Mouse (Mus musculus) embryo, embryonic 9.5 days (tissue): ENCODE measurements around the gene Aoc2.
"Not testable (repeated sequence)": the region's sequence is repeated elsewhere in the genome, so short reads cannot be mapped to it uniquely, and the experiment has no call there.

Experiments used
- DNase-seq: peaks from one replicate; pipeline ENCODE4 v3.0.0-alpha.2; 2017; ENCODE audit errors: extremely low spot score

Gene Aoc2

GRCm38 (mm10) chr11:101315665-101316500, 9.0 kb upstream of the Aoc2 start, which contains the start of gene Psme3:
Psme3 (plus strand) TSS chr11:101316213.
- DNase-seq = peak; percentile 95

- peak; percentile 27 for DNase-seq
Measured at GRCm38 (mm10) chr11:101316501-101316917, 8.4 kb upstream of the Aoc2 start.

- DNase-seq = peak; percentile 63
Measured at GRCm38 (mm10) chr11:101323609-101324008, 1.3 kb upstream of the Aoc2 start.

- not testable (repeated sequence) for DNase-seq
Measured at GRCm38 (mm10) chr11:101325201-101325600, 338 bp downstream of the Aoc2 start.

- DNase-seq = no peak
Measured at GRCm38 (mm10) chr11:101326147-101326546, 1.3 kb downstream of the Aoc2 start.

- DNase-seq = no peak
Measured at GRCm38 (mm10) chr11:101327311-101327710, 2.4 kb downstream of the Aoc2 start.

GRCm38 (mm10) chr11:101328941-101329635, 4.2 kb downstream of the Aoc2 start:
- no peak for DNase-seq

- no peak for DNase-seq
Measured at GRCm38 (mm10) chr11:101330371-101330924, 5.6 kb downstream of the Aoc2 start, which contains the start of gene Aoc3. Aoc3 (plus strand) TSS chr11:101330605.

GRCm38 (mm10) chr11:101330961-101331360, 6.1 kb downstream of the Aoc2 start:
- DNase-seq = not testable (repeated sequence)

GRCm38 (mm10) chr11:101332537-101332936, 7.7 kb downstream of the Aoc2 start:
- DNase-seq = no peak

GRCm38 (mm10) chr11:101334023-101334422, 9.2 kb downstream of the Aoc2 start:
- no peak for DNase-seq

GRCm38 (mm10) chr11:101334516-101334915, 9.7 kb downstream of the Aoc2 start:
- peak; percentile 82 for DNase-seq

- no peak for DNase-seq
Measured at GRCm38 (mm10) chr11:101335685-101336084, 10.8 kb downstream of the Aoc2 start.

GRCm38 (mm10) chr11:101338123-101338760, 13.4 kb downstream of the Aoc2 start:
- DNase-seq = peak; percentile 71

- DNase-seq = no peak
Measured at GRCm38 (mm10) chr11:101347083-101347775, 22.4 kb downstream of the Aoc2 start.

- no peak for DNase-seq
Measured at GRCm38 (mm10) chr11:101348774-101349173, 23.9 kb downstream of the Aoc2 start.

- DNase-seq = no peak
Measured at GRCm38 (mm10) chr11:101349216-101349615, 24.4 kb downstream of the Aoc2 start.

- DNase-seq = no peak
Measured at GRCm38 (mm10) chr11:101351100-101351720, 26.3 kb downstream of the Aoc2 start.

GRCm38 (mm10) chr11:101351721-101352111, 26.9 kb downstream of the Aoc2 start:
- DNase-seq = no peak

- no peak for DNase-seq
Measured at GRCm38 (mm10) chr11:101353436-101353835, 28.6 kb downstream of the Aoc2 start.
